Mouse (Mus musculus) gastrocnemius, postnatal 36 days (tissue): Measurements from ENCODE around the gene Ccdc163. TPM values are rescaled to one million over a fixed set of nuclear protein-coding genes. Genes with fewer than 3 reads are reported as not detected.
"Not testable (repeated sequence)": the region's sequence is repeated elsewhere in the genome, so short reads cannot be mapped to it uniquely, and the experiment has no call there.

Experiments
- DNase-seq, 2 experiments: peaks; one replicate each; pipeline ENCODE4 v3.0.0; 2022
- intact Hi-C: fragments of 180-260 bp; cut with DNase I; formaldehyde crosslinking; loops from one replicate; pipeline ENCODE4 v1.15.1; 2025
- long read RNA-seq, 2 experiments: library from polyadenylated mRNA; stranded (forward); transcript quantifications; one replicate each; pipeline ENCODE4 v2.0.0; 2021
- total RNA-seq, 2 experiments: library from RNA; stranded (reverse); gene quantifications; 2 replicates each; pipeline ENCODE4 v1.2.3; 2021

Ccdc163 gene
- 1 to 10 TPM; 2.0 to 2.2 TPM for total RNA-seq
- long read RNA-seq, experiment 1, partial matches to known transcripts: 0 of 4 reads
- long read RNA-seq, experiment 1, other reads (novel, unspliced or antisense): 4 of 4 reads
- long read RNA-seq, experiment 2, partial matches to known transcripts: 0 of 2 reads
- long read RNA-seq, experiment 2, other reads (novel, unspliced or antisense): 2 of 2 reads

DNA sequence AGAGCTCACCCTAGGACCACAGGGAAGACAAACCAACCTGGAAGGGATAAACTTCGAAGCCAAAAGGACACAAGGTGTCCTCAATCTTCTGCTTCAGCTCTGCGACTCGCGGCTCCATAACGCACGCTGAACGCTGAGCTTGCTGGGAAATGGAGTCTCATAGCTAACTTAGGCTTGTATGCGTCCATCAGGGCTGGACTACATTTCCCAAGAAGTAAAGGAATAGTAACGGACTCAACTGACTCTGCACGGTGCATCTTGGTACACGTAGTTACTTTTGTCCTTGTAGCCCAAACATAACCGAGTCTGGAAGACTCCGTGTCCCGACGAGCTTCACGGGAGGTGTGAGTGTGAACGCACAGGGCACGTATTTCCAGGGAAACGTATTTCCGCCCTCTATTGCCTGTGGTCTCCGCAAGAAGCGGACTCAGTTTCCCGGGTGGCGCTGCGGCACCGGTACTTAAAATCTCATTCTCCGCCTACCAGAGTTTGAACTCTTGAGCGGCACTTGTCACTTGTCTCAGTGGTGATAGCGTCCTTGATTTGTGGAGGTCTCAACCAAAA is at the start of gene Ccdc163, which contains the start of gene Mmachc:
Gene Ccdc163, plus strand, starts transcription at position 309 of the 564 bp plus-strand sequence.
Gene Mmachc, minus strand, starts transcription at position 206 of the 564 bp plus-strand sequence.
- DNase-seq: peak; percentile 79 to 86
- intact Hi-C loops: no loop called here

DNA sequence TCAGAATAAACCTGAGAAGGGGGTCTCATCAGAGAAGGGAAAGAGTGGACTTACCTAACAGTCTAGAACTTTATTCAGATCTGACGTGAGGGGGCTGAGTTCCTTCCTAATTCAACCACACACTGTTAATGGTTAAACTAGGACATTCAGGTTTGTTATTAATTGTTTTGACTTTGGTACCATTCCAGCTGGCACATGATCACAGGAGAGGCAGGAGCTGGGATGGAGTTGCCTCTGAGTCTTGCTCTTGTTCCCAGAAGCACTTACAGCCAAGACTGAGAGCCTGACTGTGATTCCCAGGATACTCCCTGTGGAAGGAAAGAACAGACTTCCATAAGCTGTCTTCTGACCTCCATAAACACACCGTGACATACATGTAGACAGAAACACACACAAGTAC is 48.8 kb upstream of the Ccdc163 start:
- no peak for DNase-seq
- intact Hi-C loops: no loop called here

DNA sequence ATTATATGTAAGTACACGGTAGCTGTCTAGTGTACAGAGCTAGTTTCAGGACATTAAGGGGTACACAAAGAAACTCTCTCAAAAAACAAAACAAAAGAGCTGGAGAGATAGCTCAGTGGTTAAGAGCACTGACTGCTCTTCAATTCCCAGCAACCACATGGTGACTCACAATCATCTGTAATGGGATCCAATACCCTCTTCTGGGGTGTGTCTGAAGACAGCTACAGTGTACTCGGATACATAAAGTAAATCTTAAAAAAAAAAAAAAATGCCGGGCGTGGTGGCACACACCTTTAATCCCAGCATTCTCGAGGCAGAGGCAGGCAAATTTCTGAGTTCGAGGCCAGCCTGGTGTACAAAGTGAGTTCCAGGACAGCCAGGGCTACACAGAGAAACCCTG is 48.4 kb upstream of the Ccdc163 start:
- intact Hi-C loops, DNase-seq: not testable (repeated sequence)

DNA sequence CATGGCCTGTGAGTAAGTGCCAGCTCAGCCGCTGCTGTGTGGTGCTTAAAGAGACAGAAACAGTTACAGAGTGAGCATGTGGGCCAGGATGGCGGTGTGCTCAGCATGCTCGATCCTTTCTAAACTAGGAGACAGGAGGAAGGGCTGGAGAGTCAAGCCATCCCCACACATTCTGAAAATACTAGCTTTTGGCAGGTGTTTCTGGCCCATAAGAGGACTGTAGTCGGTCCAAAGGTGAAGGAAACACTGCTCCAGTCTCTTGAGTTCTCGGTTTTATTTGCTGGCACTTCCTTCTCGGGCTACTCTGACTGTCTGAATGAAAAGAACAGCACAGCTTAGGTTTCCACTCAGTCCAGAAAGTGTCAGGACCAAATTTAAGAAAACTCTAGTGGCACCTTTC is 47.5 kb upstream of the Ccdc163 start:
- intact Hi-C loops: no loop called here
- DNase-seq: no peak

DNA sequence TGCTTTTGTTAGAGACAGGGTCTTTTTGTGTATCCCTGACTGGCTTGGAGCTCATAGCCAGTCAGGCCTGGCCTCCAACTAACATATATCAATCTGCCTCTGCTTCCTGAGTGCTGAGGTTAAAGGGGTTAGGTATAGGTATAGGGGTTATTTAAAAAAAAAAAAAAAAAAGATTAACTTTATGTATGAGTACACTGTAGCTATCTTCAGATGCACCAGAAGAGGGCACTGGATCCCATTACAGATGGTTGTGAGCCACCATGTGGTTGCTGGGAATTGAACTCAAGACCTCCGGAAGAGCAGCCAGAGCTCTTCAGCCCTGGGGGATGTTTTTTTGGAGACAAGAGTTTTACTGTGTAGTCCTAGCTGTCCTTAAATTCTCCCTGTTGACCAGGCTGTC is 46.3 kb upstream of the Ccdc163 start:
- intact Hi-C loops: no loop called here
- DNase-seq: no peak

DNA sequence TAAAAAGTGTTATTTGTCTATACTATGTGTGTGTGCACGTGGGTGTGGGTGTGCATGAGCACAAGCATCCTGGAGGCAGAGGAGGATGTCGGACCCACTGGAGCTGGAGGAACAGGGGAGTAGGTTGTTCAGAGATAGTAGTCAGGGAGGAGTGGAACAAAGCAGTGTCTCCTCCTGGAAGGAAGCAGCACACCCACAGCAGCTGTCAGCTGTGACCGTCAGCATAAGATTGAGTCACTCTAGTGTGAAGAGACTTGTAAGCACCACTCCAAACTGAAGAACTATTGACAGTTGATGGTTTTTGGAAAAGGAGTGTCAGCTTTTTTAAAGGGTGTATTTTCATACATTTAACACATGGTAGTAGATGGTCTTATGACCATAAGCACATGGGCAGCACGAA is 41.7 kb upstream of the Ccdc163 start:
- intact Hi-C loops: no loop called here
- DNase-seq: no peak

DNA sequence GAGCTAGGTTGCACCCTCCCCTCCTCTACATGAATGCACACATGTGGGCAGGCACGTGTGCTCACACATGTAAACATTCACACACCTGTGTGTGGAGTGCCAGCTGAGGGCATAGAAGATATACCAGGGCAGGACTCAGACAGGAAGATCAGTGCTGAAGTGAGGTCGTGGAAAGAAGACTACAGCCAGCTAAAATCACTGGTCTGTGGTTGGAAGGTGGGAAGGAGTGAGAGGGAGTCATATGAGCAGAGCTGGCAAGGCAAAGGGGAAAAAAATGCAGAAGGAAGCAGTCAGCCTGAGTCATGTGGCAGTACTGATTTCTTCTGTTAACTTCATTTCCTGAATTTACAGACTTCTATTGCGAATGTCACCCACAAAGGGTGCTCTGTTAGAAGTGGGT is 40.2 kb upstream of the Ccdc163 start:
- DNase-seq: no peak
- intact Hi-C loops: no loop called here

DNA sequence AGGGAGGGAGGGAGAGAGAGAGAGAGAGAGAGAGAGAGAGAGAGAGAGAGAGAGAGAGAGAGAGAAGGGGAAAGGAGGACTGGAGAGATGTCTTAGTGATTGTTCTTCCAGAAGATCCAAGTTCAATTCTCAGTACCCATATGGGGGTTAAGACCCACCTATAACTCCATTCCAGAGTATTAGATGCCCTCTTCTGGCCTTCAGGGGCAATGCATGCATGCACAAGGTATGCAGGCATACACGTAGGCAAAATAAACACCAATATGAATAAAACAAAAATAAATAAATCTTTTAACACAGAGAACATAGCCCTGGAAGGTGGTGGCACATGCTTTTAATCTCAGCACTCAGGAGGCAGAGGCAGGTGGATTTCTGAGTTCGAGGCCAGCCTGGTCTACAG is 39.0 kb upstream of the Ccdc163 start:
- no peak for DNase-seq
- intact Hi-C loops: no loop called here

DNA sequence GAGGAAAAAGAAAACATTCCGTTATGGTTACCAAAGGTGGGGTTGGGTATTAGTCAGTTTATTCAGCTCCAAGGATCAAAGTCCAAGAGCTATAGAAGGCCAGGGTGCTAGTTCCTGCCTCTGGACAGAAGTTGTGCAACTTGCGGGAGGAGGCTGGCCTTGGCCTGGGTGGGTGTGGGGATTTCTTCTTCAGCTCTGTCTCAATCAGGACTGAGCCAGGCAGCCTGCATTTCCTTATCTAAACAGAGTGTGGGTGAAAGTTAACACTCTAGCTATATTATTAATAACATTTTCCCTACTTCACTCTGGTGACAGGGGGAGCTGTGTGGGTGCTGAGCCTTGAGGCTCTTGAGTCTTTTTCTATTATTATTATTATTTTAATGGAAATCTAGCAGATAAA is 35.5 kb upstream of the Ccdc163 start:
- DNase-seq: no peak
- intact Hi-C loops: no loop called here

DNA sequence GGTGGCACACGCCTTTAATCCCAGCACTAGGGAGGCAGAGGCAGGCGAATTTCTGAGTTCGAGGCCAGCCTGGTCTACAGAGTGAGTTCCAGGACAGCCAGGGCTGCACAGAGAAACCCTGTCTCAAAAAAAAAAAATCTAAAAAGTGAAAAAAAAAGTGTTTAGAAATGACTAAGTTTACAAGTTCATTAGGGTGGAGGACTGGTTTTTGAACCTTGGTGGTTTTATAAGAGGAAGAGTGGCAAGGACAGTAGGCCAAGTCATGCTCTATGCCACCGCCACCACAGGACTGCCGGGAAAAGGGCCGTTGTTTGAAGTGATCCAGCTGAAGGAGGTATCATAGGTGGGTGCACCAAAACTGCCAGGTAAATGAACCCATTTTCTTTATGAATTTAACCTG is 33.5 kb upstream of the Ccdc163 start:
- intact Hi-C loops: loop anchor here (5.0 kb wide), 1 partner anchor 102 kb away; no protein-coding TSS in a partner anchor
- not testable (repeated sequence) for DNase-seq

DNA sequence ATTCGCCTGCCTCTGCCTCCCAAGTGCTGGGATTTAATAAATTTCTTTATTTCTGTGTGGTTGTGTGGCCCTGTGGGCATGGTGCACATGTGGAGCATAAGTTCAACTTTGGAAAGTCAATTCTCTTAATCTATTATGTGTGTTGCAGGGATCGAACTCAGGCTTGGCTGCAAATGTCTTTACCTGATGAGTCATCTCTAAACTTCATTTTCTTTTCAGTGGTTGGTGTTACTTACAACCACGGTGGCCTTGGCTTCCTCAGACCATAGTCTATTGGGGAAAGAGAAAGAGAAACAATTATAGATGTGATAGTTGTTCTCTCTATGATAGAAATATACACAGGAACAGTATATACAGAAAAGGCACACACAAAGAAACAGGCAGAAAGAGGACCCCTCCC is 32.3 kb upstream of the Ccdc163 start:
- DNase-seq: no peak
- intact Hi-C loops: loop anchor here (5.0 kb wide), 1 partner anchor 104 kb away; no protein-coding TSS in a partner anchor

DNA sequence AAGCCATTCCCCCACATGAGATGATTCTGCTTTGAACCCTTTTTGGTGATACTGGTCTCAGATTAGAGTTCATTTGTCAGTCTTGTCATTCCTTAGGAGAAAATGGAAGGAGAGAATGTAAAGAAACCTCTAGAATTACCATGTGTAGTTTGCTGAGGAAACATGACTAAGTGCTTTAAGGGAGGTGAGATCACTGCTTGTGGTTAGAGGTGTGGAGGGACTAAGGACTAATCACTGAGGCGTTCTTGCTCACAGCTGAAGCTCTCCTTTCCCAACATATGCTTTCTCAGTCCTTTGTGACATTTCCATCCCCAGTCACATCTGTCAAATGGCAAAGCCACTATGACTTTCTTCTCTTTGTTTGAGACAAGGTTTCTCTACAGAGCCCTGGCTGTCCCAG is 30.5 kb upstream of the Ccdc163 start:
- DNase-seq: no peak
- intact Hi-C loops: loop anchor here (5.0 kb wide), 1 partner anchor 106 kb away; no protein-coding TSS in a partner anchor

DNA sequence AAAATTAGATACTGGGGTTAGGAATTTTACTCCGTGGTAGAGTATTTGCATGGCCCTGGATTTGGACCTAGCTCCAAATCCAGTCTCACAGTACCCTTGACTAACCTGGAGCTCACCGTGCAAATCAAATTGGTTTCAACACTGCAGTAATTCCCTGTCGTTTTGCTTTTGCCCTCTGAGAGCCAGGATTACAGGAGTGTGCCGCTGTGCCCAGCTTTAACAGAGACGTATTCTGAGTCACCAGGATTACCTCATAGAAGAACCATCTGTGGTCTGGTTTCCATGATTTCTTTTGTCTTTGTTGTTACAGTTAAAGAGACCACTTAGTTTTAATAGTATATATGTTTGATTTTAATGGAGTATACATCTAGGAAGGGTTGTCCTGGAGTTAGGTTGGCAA is 29.2 kb upstream of the Ccdc163 start:
- intact Hi-C loops: loop anchor here (5.0 kb wide), 1 partner anchor 107 kb away; no protein-coding TSS in a partner anchor
- no peak for DNase-seq

DNA sequence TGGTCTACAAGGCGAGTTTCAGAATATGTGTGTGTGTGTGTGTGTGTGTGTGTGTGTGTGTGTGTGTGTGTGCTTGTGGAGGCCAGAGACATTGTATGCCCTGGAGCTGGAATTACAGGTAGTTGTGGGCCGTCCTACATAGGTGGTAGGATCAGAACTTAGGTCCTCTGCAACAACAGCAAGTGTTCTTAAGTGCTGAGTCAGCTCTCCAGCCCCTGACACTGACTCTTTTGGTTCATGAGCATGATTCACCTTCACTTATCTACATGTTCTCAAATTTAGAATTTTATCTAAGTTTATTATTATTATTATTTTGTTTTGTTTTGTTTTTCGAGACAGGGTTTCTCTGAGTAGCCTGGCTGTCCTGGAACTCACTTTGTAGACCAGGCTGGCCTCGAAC is 27.8 kb upstream of the Ccdc163 start:
- DNase-seq, intact Hi-C loops: not testable (repeated sequence)

DNA sequence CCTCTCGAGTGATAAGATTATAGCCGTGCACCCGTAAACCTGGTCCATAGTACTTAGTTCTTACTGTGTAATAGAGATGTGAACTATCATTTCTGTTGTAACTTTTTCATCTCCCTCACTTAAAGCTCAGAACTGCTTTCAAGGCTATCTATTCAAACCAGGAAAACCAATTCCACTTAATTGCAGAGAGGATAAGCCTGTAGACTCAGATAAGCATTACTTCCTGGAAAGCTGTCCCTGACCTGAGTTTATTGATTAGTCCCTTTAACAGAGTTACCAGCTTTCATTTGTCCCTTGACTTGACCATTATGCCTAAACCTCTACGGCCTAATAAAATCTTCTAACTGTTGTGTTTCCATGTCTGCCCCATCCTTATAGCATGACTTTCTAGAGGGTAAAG is 24.4 kb upstream of the Ccdc163 start:
- DNase-seq: no peak

DNA sequence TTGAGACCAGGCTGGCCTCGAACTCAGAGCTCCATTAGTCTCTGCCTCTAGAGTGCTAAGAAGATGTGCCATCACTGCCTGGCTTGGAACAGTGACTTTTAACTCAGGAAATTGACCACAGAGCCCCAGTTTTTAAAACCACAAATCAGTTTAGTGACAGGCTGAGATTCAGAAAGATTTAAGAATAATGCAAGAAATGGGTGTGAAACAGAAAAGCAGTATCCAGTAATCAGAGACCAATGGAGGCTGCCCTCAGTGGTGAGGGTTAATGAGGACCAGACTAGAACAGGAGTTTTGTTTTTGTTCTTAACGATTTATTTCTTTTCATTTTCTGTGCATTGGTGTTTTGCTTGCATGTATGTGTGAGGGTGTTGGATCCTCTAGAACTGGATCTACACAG is 23.6 kb upstream of the Ccdc163 start:
- DNase-seq: no peak
- intact Hi-C loops: loop anchor here (5.0 kb wide), 1 partner anchor 37 kb away; no protein-coding TSS in a partner anchor

More for the DNA sequence above, 24.4 kb upstream of the Ccdc163 start:
- intact Hi-C loops: no loop called here

DNA sequence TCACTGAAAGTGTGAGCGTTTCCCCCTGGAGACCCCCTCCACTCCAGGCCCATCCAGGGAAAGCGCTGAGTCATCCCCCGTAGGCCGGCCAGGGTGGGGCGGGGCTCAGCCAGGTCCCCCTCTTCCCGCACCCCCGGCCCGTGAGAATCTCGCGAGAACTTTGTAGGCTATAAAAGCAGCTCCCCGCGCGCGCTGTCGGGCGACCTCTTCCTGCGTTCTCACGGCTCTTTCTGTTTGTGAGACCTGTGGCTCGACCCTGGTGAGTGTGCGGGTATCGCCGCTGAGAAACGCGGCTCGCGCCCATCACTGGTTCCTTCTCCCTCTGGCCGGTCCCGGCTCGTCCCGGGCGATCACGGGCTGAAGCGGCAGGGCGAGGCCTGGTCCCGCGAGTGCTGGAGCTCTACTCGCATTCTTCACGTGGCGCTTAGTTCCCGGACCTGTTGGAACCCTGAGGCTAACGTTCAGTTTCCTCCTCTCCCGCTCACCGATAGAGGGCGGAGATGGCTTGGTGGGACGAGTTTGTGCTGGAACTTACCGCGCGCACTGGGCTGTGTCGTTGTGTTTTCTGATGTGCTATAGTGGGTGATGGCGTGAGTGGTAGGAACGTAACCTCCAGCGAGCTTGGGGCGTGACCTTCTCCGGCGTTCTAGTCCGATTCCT is 22.8 kb upstream of the Ccdc163 start, which contains the start of gene Prdx1:
Gene Prdx1, plus strand, starts transcription at position 143 of the 660 bp plus-strand sequence.
- peak; percentile 96 to 98 for DNase-seq
- intact Hi-C loops: loop anchor here (5.0 kb wide), 1 partner anchor 38 kb away; no protein-coding TSS in a partner anchor

DNA sequence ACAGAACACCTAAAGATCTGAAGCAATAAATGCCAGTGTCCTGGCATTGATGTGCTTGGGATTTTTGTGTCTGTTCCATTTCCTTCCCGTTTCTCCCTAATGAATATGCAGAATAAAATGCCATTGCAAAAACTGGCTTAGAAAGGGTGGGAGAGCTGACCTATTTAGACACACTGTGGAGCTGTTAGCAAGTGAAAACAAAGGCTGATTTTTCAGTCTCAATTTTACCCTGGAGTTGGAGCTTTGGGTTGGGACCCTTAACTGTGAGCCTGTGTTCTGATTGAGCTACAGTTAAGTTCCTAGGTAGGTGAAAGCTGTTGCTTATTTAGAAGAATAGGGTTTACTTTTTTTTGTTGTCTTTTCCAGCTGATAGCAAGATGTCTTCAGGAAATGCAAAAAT is 21.3 kb upstream of the Ccdc163 start:
- no peak for DNase-seq
- intact Hi-C loops: loop anchor here (5.0 kb wide), 1 partner anchor 40 kb away; no protein-coding TSS in a partner anchor

DNA sequence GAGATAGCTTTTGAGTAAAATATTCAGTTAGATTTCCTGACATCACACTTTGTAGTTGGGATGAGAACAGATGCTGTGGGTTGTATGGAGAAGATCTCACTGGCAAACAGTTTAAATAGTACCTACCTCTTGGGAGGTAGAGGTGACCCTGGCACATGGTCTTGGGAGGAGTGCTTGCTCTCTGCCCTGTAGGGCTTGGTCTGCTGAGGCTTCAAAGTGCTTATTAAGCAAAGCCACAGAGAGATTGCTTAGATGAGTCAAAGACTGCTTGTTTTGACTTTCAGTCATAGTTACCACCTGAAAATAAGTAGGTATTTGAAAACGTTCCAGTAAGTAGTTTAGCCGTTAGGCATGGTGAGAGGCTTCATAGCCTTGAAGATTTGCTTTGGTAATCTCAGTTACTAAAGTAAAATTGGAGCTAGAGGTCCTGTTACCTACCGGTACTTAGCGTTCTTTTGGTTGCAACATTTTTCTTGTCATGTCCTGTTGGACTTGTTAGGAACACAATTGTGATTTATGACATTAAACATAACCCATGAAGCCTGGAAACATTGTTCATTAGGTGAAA is 18.9 kb upstream of the Ccdc163 start:
- DNase-seq: no peak
- intact Hi-C loops: loop anchor here (5.0 kb wide), 1 partner anchor 42 kb away; no protein-coding TSS in a partner anchor

DNA sequence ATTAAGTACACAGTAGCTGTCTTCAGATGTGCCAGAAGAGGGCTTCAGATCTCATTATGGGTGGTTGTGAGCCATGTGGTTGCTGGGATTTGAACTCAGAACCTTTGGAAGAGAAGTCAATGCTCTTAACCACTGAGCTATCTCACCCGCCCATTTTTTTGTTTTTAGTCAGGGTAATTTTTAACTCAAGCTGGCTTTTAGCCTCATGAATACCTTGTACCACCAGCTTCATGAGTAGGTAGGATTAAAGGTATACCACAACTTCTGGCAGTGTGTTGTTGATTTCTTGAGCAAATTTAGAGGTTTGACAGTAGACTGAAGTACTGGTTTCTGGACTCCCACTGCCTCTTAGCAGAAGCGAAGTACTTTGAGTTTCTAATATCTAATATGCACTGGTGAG is 16.2 kb upstream of the Ccdc163 start:
- intact Hi-C loops: no loop called here
- no peak for DNase-seq

DNA sequence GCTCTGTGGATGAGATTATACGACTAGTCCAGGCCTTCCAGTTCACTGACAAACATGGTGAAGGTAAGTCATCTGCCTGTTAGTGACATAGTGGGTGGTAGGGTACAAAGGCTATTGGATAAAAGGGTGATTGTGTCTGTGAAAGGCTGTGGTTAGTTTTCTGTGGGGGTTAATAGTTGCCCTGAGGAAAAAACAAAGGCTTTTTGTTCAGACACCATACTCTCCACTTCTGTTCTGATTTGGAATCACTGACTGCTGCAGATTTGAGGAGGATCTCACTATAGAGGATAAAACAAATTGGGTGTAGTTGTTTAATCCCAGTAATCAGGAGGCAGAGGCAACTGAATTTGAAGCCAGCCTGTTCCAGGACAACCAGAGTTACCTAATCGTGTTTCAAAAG is 14.5 kb upstream of the Ccdc163 start:
- intact Hi-C loops: no loop called here
- no peak for DNase-seq
